Mouse (Mus musculus) ES-E14 (cell line): Measurements from ENCODE around the gene Plxnb1. TPM values are rescaled to one million over a fixed set of nuclear protein-coding genes. Genes with fewer than 3 reads are reported as not detected.

Experiments used
- DNase-seq: peaks from one replicate; pipeline ENCODE4 v3.0.0-alpha.2; 2013; ENCODE audit warnings: low read depth, low spot score
- H3K27ac ChIP-seq: 2 replicates; pipeline ENCODE4 v1.5.1; 2012; ENCODE audit warnings: low read depth, mild to moderate bottlenecking, low read length, moderate library complexity, mixed read lengths; ENCODE audit not compliant: poor library complexity, insufficient read depth, severe bottlenecking
- H3K36me3 ChIP-seq: 2 replicates; pipeline ENCODE4 v1.6.1; 2012; ENCODE audit warnings: mild to moderate bottlenecking, low read length, moderate library complexity, mixed read lengths; ENCODE audit not compliant: control insufficient read depth, poor library complexity, insufficient read depth, severe bottlenecking
- H3K4me1 ChIP-seq, 2 experiments: fragments of 150-350 bp in 1 of 2; sonication (generic) in 1 of 2; 2 replicates each; pipeline ENCODE4 v1.6.1; 2012; ENCODE audit warnings: low read length in 2 of 2, mild to moderate bottlenecking in 1 of 2, mixed read lengths in 1 of 2; ENCODE audit not compliant: control insufficient read depth in 2 of 2, insufficient read depth in 2 of 2, poor library complexity in 1 of 2
- H3K4me3 ChIP-seq, 2 experiments: fragments of 150-350 bp in 1 of 2; sonication (generic) in 1 of 2; 2 replicates each; pipeline ENCODE4 v1.5.1; 2012; ENCODE audit warnings: low read length in 2 of 2, low read depth in 1 of 2, mild to moderate bottlenecking in 1 of 2, mixed read lengths in 1 of 2; ENCODE audit not compliant: insufficient read depth in 1 of 2, poor library complexity in 1 of 2, severe bottlenecking in 1 of 2
- H3K9ac ChIP-seq: 2 replicates; pipeline ENCODE4 v1.6.1; 2012; ENCODE audit warnings: low read depth, mild to moderate bottlenecking, low read length, mixed read lengths; ENCODE audit not compliant: poor library complexity, insufficient read depth, severe bottlenecking
- H3K9me3 ChIP-seq: fragments of 150-350 bp; sonication (generic); 2 replicates; pipeline ENCODE4 v1.6.1; 2012; ENCODE audit warnings: low read depth, mild to moderate bottlenecking, low read length; ENCODE audit not compliant: control insufficient read depth, insufficient read depth
- CHD2 ChIP-seq: IDR thresholded peaks from 2 replicates; pipeline ENCODE4 v1.6.1; 2014; ENCODE audit warnings: mild to moderate bottlenecking, low read depth, low read length, inconsistent platforms
- HCFC1 ChIP-seq: IDR thresholded peaks from 2 replicates; pipeline ENCODE4 v1.6.1; 2012; ENCODE audit warnings: low read length, inconsistent platforms, borderline replicate concordance; ENCODE audit not compliant: insufficient read depth
- MAFK ChIP-seq: IDR thresholded peaks from 2 replicates; pipeline ENCODE4 v1.6.1; 2014; ENCODE audit warnings: mild to moderate bottlenecking, low read depth, low read length, inconsistent platforms; ENCODE audit not compliant: insufficient read depth
- ZC3H11A ChIP-seq: IDR thresholded peaks from 2 replicates; pipeline ENCODE4 v1.6.1; 2012; ENCODE audit warnings: low read depth, mild to moderate bottlenecking, inconsistent platforms, low read length, borderline replicate concordance
- ZNF384 ChIP-seq: IDR thresholded peaks from 2 replicates; pipeline ENCODE4 v1.6.1; 2012; ENCODE audit warnings: low read depth, low read length, inconsistent platforms
- in situ Hi-C, 2 experiments: fragments of 600-800 bp; cut with MboI; formaldehyde crosslinking; loops; one replicate each; pipeline ENCODE4 v1.15.1; 2025; ENCODE audit warnings: low sequenced_read_pairs in 2 of 2, inconsistent platforms in 1 of 2; ENCODE audit not compliant: unreplicated experiment in 2 of 2
- total RNA-seq: library from RNA; depleted of rRNA; stranded (reverse); fragments of 300-350 nt; gene quantifications from 2 replicates; pipeline ENCODE4 v1.2.3, GENCODE M21; 2012

Gene Plxnb1
- total RNA-seq, 1 experiment, result 17.8 TPM

DNA sequence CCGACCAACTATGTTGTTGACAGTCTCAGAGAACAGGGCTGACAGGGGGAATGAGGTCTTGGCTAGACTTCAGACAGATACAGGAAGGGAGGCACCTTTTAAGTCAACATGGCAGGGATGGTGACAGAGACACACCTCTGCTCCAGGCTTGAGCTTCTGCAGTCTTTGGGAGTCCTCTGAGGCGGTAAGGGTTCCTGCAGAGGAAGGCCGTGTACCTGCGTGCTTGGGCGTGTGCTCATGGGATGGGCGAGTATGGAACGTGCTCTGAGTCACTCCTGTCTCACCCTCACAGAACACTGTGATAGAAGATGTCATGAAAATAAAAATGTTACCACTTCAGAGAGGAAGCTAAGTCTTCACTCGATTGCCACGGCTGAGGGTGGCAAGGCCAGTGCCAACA lies 24.4 kb downstream of the Plxnb1 start:
- Histone ChIP-seq H3K4me3 (no peak overlapping the region), H3K9ac (no peak overlapping the region), H3K27ac (no peak overlapping the region), H3K9me3 (no peaks in the 10 kb centered on the region), H3K4me1 (no peaks in the 10 kb centered on the region), H3K36me3 (peaks cover 38% of the 10 kb centered on the region)
- DNase-seq, result no peak
- in situ Hi-C loops, result no loop called here
- TF ChIP-seq HCFC1, result no peak
- TF ChIP-seq CHD2, result no peak
- TF ChIP-seq ZNF384, result no peak
- no peak for TF ChIP-seq MAFK

DNA sequence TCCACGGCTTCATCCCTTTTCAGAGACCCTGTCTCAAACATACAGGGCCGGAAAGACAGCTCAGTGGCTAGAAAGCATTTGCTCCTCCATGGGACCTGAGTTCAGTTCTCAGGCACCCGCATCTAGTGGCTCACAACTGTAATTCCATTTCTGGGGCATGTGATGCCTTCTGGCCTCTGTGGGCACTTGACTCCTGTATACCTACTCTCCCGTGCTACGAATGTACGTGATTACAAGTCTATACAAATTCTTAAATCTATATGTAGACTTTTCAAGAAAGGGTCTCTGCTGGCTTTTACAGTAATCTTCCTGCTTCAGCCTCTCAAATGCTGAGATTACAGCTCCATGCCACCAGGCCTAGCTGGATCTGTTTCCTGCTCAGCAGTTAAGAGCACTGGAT lies 25.8 kb downstream of the Plxnb1 start:
- no peaks in the 10 kb centered on the region for H3K4me1 ChIP-seq
- peaks cover 26% of the 10 kb centered on the region for H3K36me3 ChIP-seq
- no peaks in the 10 kb centered on the region for H3K9me3 ChIP-seq
- H3K4me3 ChIP-seq, result no peak overlapping the region
- no peak overlapping the region for H3K27ac ChIP-seq
- in situ Hi-C loops, result loop anchor here in 1 of 2 experiments (10.0 kb wide), 1 partner anchor 116 kb away; no protein-coding TSS in a partner anchor
- DNase-seq, result no peak
- no peak overlapping the region for H3K9ac ChIP-seq
- TF ChIP-seq ZC3H11A (no peak), MAFK (no peak), CHD2 (no peak), ZNF384 (no peak), HCFC1 (no peak)

DNA sequence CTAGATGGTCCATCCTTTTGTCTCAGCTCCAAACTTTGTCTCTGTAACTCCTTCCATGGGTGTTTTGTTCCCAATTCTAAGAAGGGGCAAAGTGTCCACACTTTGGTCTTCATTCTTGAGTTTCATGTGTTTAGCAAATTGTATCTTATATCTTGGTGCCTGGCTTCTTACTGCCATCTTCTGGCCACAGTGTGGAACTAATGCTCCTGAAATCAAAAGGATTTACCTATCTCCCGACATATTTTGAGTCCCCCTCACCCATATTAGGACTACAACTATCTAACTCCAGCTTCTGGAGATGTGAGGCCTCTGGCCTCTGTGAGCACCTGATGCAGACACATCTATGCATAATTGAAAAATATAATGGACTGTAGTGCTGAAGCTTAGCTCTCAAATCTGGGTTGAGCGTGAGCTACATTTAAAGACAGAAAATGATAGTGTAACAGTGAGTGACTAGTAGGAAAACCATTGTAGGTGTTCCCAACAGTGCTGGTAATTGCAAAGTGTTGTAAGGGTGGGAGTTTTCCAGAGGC lies 27.4 kb downstream of the Plxnb1 start:
- in situ Hi-C loops, result loop anchor here in 1 of 2 experiments (10.0 kb wide), 1 partner anchor 118 kb away; no protein-coding TSS in a partner anchor
- DNase-seq, result peak; percentile 40
- TF ChIP-seq CHD2 (no peak), MAFK (no peak), ZNF384 (no peak), HCFC1 (no peak), ZC3H11A (peak; percentile 34; the same call in 1 of the 2 replicates)
- no peaks in the 10 kb centered on the region for H3K9me3 ChIP-seq
- H3K4me3 ChIP-seq, result no peak overlapping the region
- H3K27ac ChIP-seq, result no peak overlapping the region
- H3K4me1 ChIP-seq, result no peaks in the 10 kb centered on the region
- H3K36me3 ChIP-seq, result peaks cover 13% of the 10 kb centered on the region
- no peak overlapping the region for H3K9ac ChIP-seq

- no peaks in the 10 kb centered on the region for H3K9me3 ChIP-seq
- no peaks in the 10 kb centered on the region for H3K4me1 ChIP-seq
- H3K9ac ChIP-seq, result no peak overlapping the region
- H3K4me3 ChIP-seq, result no peak overlapping the region
- no peak overlapping the region for H3K27ac ChIP-seq
- peaks cover 9% of the 10 kb centered on the region; the same call in 1 of the 2 replicates for H3K36me3 ChIP-seq
- in situ Hi-C loops, result loop anchor here in 1 of 2 experiments (10.0 kb wide), 1 partner anchor 118 kb away; no protein-coding TSS in a partner anchor
- DNase-seq, result no peak
- TF ChIP-seq CHD2, result no peak
Measured at GRCm38 (mm10) chr9:109123266-109123665, 28.1 kb downstream of the Plxnb1 start.

DNA sequence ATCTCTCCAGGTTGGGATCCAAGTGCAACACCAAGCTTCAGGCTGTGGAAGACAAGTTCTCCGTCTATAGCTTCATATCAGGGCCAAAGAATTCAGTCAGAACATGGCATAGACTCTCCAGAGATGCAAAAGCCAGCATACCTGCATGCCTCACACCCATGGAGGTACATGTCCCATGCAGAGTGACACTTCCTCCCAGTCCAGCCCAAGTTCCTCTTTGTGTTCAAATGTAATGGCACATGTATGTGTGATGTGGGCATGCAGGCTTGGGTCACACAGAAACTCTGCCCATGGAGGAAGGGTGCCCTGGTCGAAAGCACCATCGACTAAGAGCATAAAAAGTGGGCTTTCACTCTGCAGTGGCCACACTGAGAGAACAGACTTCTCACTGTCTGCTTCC lies 29.0 kb downstream of the Plxnb1 start:
- in situ Hi-C loops, result loop anchor here in 1 of 2 experiments (10.0 kb wide), 1 partner anchor 119 kb away; no protein-coding TSS in a partner anchor
- peaks cover 4% of the 10 kb centered on the region; the same call in 1 of the 2 replicates for H3K36me3 ChIP-seq

More for the DNA sequence above, 29.0 kb downstream of the Plxnb1 start:
- H3K4me3 ChIP-seq, result no peak overlapping the region
- DNase-seq, result no peak
- H3K9me3 ChIP-seq, result no peaks in the 10 kb centered on the region
- H3K9ac ChIP-seq, result no peak overlapping the region
- no peaks in the 10 kb centered on the region for H3K4me1 ChIP-seq
- TF ChIP-seq MAFK, result no peak
- no peak for TF ChIP-seq HCFC1
- TF ChIP-seq ZNF384, result no peak
- TF ChIP-seq CHD2, result no peak
- no peak for TF ChIP-seq ZC3H11A
- no peak overlapping the region for H3K27ac ChIP-seq
